Mouse (Mus musculus) erythroblast, embryonic 14.5 days (primary cell): ENCODE data around the gene Pla1a.

Source experiments
- GATA1 ChIP-seq: IDR thresholded peaks from 2 replicates; pipeline ENCODE4 v1.6.1; 2012; ENCODE audit warnings: low read length, inconsistent platforms, mixed read lengths
- TAL1 ChIP-seq: IDR thresholded peaks from 3 replicates; pipeline ENCODE4 v1.6.1; 2012; ENCODE audit warnings: low read length, inconsistent platforms, mixed read lengths

GRCm38 (mm10) chr16:38481327-38481726 is 48.4 kb upstream of the Pla1a start:
- TF ChIP-seq TAL1 (no peak), GATA1 (no peak)
